Mouse (Mus musculus) gastrocnemius, postnatal 14 days (tissue): ENCODE data around the gene Olfr263. TPM values are rescaled to one million over a fixed set of nuclear protein-coding genes. Genes with fewer than 3 reads are reported as not detected.

Source experiments
- DNase-seq: peaks from one replicate; pipeline ENCODE4 v3.0.0; 2021; ENCODE audit warnings: mixed read lengths
- intact Hi-C: fragments of 180-260 bp; cut with DNase I; formaldehyde crosslinking; loops from one replicate; pipeline ENCODE4 v1.15.1; 2025; ENCODE audit warnings: low total_unique reads
- total RNA-seq, 2 experiments: library from RNA; stranded (reverse); gene quantifications; 2 replicates each; pipeline ENCODE4 v1.2.3; 2021

The Olfr263 gene
- total RNA-seq, 2 experiments from 2014 or later, result not detected

- intact Hi-C loops, result no loop called here
- no peak for DNase-seq
These were observed 39.8 kb downstream of the Olfr263 start for GRCm38 (mm10) chr13:21169121-21169656.

- intact Hi-C loops, result no loop called here
- peak; percentile 72 for DNase-seq
These were observed 40.4 kb downstream of the Olfr263 start for GRCm38 (mm10) chr13:21169657-21170430.

GRCm38 (mm10) chr13:21170431-21171155, 41.2 kb downstream of the Olfr263 start:
- no peak for DNase-seq
- intact Hi-C loops, result no loop called here

- intact Hi-C loops, result no loop called here
- DNase-seq, result no peak
These were observed 41.7 kb downstream of the Olfr263 start for GRCm38 (mm10) chr13:21171156-21171530.

GRCm38 (mm10) chr13:21171600-21172150, 42.2 kb downstream of the Olfr263 start:
- intact Hi-C loops, result no loop called here
- DNase-seq, result no peak

GRCm38 (mm10) chr13:21172241-21173027, 43.0 kb downstream of the Olfr263 start:
- DNase-seq, result peak; percentile 41

GRCm38 (mm10) chr13:21173072-21173471, 43.6 kb downstream of the Olfr263 start:
- intact Hi-C loops, result no loop called here
- DNase-seq, result peak; percentile 92

More at GRCm38 (mm10) chr13:21172241-21173027, 43.0 kb downstream of the Olfr263 start:
- intact Hi-C loops, result no loop called here

GRCm38 (mm10) chr13:21176733-21177132, 47.3 kb downstream of the Olfr263 start:
- no peak for DNase-seq
- intact Hi-C loops, result no loop called here

- no peak for DNase-seq
- intact Hi-C loops, result no loop called here
These were observed 48.2 kb downstream of the Olfr263 start for GRCm38 (mm10) chr13:21177657-21178056.

- intact Hi-C loops, result no loop called here
- DNase-seq, result no peak
These were observed 48.9 kb downstream of the Olfr263 start for GRCm38 (mm10) chr13:21178364-21178763.

- no peak for DNase-seq
- intact Hi-C loops, result no loop called here
These were observed 49.9 kb downstream of the Olfr263 start, which contains the start of gene Trim27 for GRCm38 (mm10) chr13:21179367-21179723. Trim27 (plus strand) TSS chr13:21179445.

- peak; percentile 83 for DNase-seq
- intact Hi-C loops, result no loop called here
These were observed 50.5 kb downstream of the Olfr263 start for GRCm38 (mm10) chr13:21179724-21180550.

GRCm38 (mm10) chr13:21180551-21181530, 51.4 kb downstream of the Olfr263 start:
- peak; percentile 72 for DNase-seq
- intact Hi-C loops, result no loop called here

GRCm38 (mm10) chr13:21181996-21182395, 52.6 kb downstream of the Olfr263 start:
- intact Hi-C loops, result no loop called here
- DNase-seq, result no peak

- intact Hi-C loops, result no loop called here
- no peak for DNase-seq
These were observed 53.6 kb downstream of the Olfr263 start for GRCm38 (mm10) chr13:21183066-21183465.

GRCm38 (mm10) chr13:21183661-21184060, 54.2 kb downstream of the Olfr263 start:
- intact Hi-C loops, result no loop called here
- no peak for DNase-seq

GRCm38 (mm10) chr13:21185521-21185920, 56.1 kb downstream of the Olfr263 start:
- intact Hi-C loops, result no loop called here
- no peak for DNase-seq
